Mouse (Mus musculus) brain, embryonic 14.5 days (tissue): ENCODE data around the gene Tmtc4.

Experiments used
- CTCF ChIP-seq: fragments of 200-500 bp; IDR thresholded peaks from 2 replicates; pipeline ENCODE4 v1.5.1; 2012; ENCODE audit warnings: inconsistent platforms, mild to moderate bottlenecking, moderate library complexity, borderline replicate concordance; ENCODE audit not compliant: insufficient read depth, insufficient read length; ENCODE audit errors: extremely low read depth
- POLR2A ChIP-seq: fragments of 200-500 bp; IDR thresholded peaks from 2 replicates; pipeline ENCODE4 v1.6.1; 2012; ENCODE audit warnings: mild to moderate bottlenecking, inconsistent platforms, borderline replicate concordance; ENCODE audit not compliant: poor library complexity, insufficient read depth, insufficient read length, severe bottlenecking; ENCODE audit errors: extremely low read depth

GRCm38 (mm10) chr14:122983226-122984215, at the start of gene Tmtc4:
- TF ChIP-seq CTCF (peak; percentile 16; the same call in 1 of the 2 replicates), POLR2A (peak; percentile 51; the same call in 1 of the 2 replicates)
